Mouse (Mus musculus) CH12.LX (cell line): Measurements from ENCODE around the gene Hes1. TPM values are rescaled to one million over a fixed set of nuclear protein-coding genes. Genes with fewer than 3 reads are reported as not detected.

ENCODE experiments used
- DNase-seq: peaks from one replicate; pipeline ENCODE4 v3.0.0-alpha.2; 2013; ENCODE audit errors: extremely low read depth
- H3K27ac ChIP-seq: 2 replicates; pipeline ENCODE4 v1.5.1; 2012; ENCODE audit warnings: low read depth, mild to moderate bottlenecking, control low read depth, moderate library complexity; ENCODE audit not compliant: insufficient read depth
- H3K27me3 ChIP-seq: replicated peaks from 2 replicates; pipeline ENCODE3; 2012; ENCODE audit warnings: inconsistent platforms
- H3K36me3 ChIP-seq, 2 experiments: replicated peaks in 1 of 2; 2 replicates each; pipeline versions ENCODE3 to v1.6.1; 2012; ENCODE audit warnings: inconsistent platforms in 1 of 2, low read length in 1 of 2, mild to moderate bottlenecking in 1 of 2, mixed read lengths in 1 of 2, moderate library complexity in 1 of 2; ENCODE audit not compliant: control insufficient read depth in 1 of 2, insufficient read depth in 1 of 2
- H3K4me1 ChIP-seq, 2 experiments: 2 replicates each; pipeline ENCODE4 v1.6.1; 2012; ENCODE audit warnings: inconsistent platforms in 1 of 2, moderate library complexity in 1 of 2; ENCODE audit not compliant: insufficient read depth in 2 of 2, control insufficient read depth in 1 of 2
- H3K4me2 ChIP-seq: 2 replicates; pipeline ENCODE4 v1.6.1; 2012; ENCODE audit warnings: low read depth, mild to moderate bottlenecking, control low read depth; ENCODE audit not compliant: poor library complexity, insufficient read depth, severe bottlenecking
- H3K4me3 ChIP-seq, 3 experiments: fragments of 150-350 bp in 1 of 3; sonication (generic) in 1 of 3; replicated peaks in 1 of 3; 2 replicates each; pipeline versions ENCODE3 to v1.5.1; 2011 to 2012; ENCODE audit warnings: low read depth in 2 of 3, low read length in 2 of 3, mild to moderate bottlenecking in 2 of 3, moderate library complexity in 2 of 3, control low read depth in 1 of 3, improper control_type of control experiment in 1 of 3, inconsistent platforms in 1 of 3, mixed read lengths in 1 of 3; ENCODE audit not compliant: poor library complexity in 1 of 3
- H3K79me2 ChIP-seq: replicated peaks from 2 replicates; pipeline ENCODE4 v1.6.1; 2012; ENCODE audit warnings: mild to moderate bottlenecking, moderate library complexity; ENCODE audit not compliant: control insufficient read depth, poor library complexity, insufficient read depth, severe bottlenecking; ENCODE audit errors: extremely low read depth
- H3K9ac ChIP-seq: 2 replicates; pipeline ENCODE4 v1.6.1; 2012; ENCODE audit warnings: low read depth, mild to moderate bottlenecking, control low read depth, moderate library complexity; ENCODE audit not compliant: insufficient read depth
- H3K9me3 ChIP-seq: replicated peaks from 2 replicates; pipeline ENCODE3; 2012; ENCODE audit warnings: low read length, inconsistent platforms, mixed read lengths
- BHLHE40 ChIP-seq: IDR thresholded peaks from 2 replicates; pipeline ENCODE4 v1.6.1; 2011; ENCODE audit warnings: mild to moderate bottlenecking, low read depth, low read length, improper control_type of control experiment
- CHD1 ChIP-seq: IDR thresholded peaks from 2 replicates; pipeline ENCODE4 v1.6.1; 2012; ENCODE audit warnings: low read depth, low read length, improper control_type of control experiment, inconsistent platforms
- CHD2 ChIP-seq: IDR thresholded peaks from 2 replicates; pipeline ENCODE4 v1.6.1; 2011; ENCODE audit warnings: low read length, improper control_type of control experiment
- CTCF ChIP-seq, 2 experiments: IDR thresholded peaks in 1 of 2; conservative IDR thresholded peaks in 1 of 2; 2 replicates each; pipeline ENCODE4 v1.5.1; 2011 to 2012; ENCODE audit warnings: low read depth in 2 of 2, low read length in 2 of 2, improper control_type of control experiment in 1 of 2, inconsistent platforms in 1 of 2, mild to moderate bottlenecking in 1 of 2, moderate library complexity in 1 of 2
- E2F4 ChIP-seq: IDR thresholded peaks from 2 replicates; pipeline ENCODE4 v1.6.1; 2011; ENCODE audit warnings: low read depth, low read length, improper control_type of control experiment; ENCODE audit not compliant: insufficient replicate concordance
- ELF1 ChIP-seq: IDR thresholded peaks from 2 replicates; pipeline ENCODE4 v1.6.1; 2014; ENCODE audit warnings: low read depth, mild to moderate bottlenecking, inconsistent platforms, low read length, improper control_type of control experiment
- EP300 ChIP-seq: IDR thresholded peaks from 2 replicates; pipeline ENCODE4 v1.6.1; 2011; ENCODE audit warnings: low read length, improper control_type of control experiment
- ETS1 ChIP-seq: conservative IDR thresholded peaks from 2 replicates; pipeline ENCODE4 v1.6.1; 2012; ENCODE audit warnings: low read depth, mild to moderate bottlenecking, inconsistent platforms, low read length, improper control_type of control experiment, moderate library complexity
- GABPA ChIP-seq: IDR thresholded peaks from 2 replicates; pipeline ENCODE4 v1.6.1; 2012; ENCODE audit warnings: low read depth, low read length, improper control_type of control experiment, inconsistent platforms; ENCODE audit not compliant: insufficient replicate concordance
- HCFC1 ChIP-seq: IDR thresholded peaks from 2 replicates; pipeline ENCODE4 v1.6.1; 2012; ENCODE audit warnings: low read depth, mild to moderate bottlenecking, inconsistent platforms, low read length, improper control_type of control experiment
- IRF4 ChIP-seq: IDR thresholded peaks from 2 replicates; pipeline ENCODE4 v1.6.1; 2014; ENCODE audit warnings: low read depth, mild to moderate bottlenecking, inconsistent platforms, low read length, improper control_type of control experiment
- JUN ChIP-seq: IDR thresholded peaks from 2 replicates; pipeline ENCODE4 v1.6.1; 2011; ENCODE audit warnings: low read depth, mild to moderate bottlenecking, low read length, improper control_type of control experiment, moderate library complexity; ENCODE audit not compliant: insufficient read depth
- JUND ChIP-seq: conservative IDR thresholded peaks from 2 replicates; pipeline ENCODE4 v1.6.1; 2011; ENCODE audit warnings: low read depth, low read length, improper control_type of control experiment
- KAT2A ChIP-seq: IDR thresholded peaks from 2 replicates; pipeline ENCODE4 v1.6.1; 2012; ENCODE audit warnings: low read length, improper control_type of control experiment, inconsistent platforms; ENCODE audit not compliant: insufficient replicate concordance
- MAFK ChIP-seq: IDR thresholded peaks from 2 replicates; pipeline ENCODE4 v1.6.1; 2011; ENCODE audit warnings: low read length, improper control_type of control experiment; ENCODE audit not compliant: insufficient replicate concordance
- MAX ChIP-seq: IDR thresholded peaks from 2 replicates; pipeline ENCODE4 v1.6.1; 2011; ENCODE audit warnings: low read length, improper control_type of control experiment
- MAZ ChIP-seq: IDR thresholded peaks from 2 replicates; pipeline ENCODE4 v1.6.1; 2012; ENCODE audit warnings: low read depth, mild to moderate bottlenecking, inconsistent platforms, low read length, improper control_type of control experiment, moderate library complexity
- MEF2A ChIP-seq: IDR thresholded peaks from 2 replicates; pipeline ENCODE4 v1.6.1; 2014; ENCODE audit warnings: low read depth, mild to moderate bottlenecking, inconsistent platforms, low read length, improper control_type of control experiment, borderline replicate concordance
- MXI1 ChIP-seq: IDR thresholded peaks from 2 replicates; pipeline ENCODE4 v1.6.1; 2011; ENCODE audit warnings: mild to moderate bottlenecking, low read depth, low read length, improper control_type of control experiment
- MYC ChIP-seq: IDR thresholded peaks from 2 replicates; pipeline ENCODE4 v1.6.1; 2011; ENCODE audit warnings: low read depth, mild to moderate bottlenecking, improper control_type of control experiment, low read length
- NELFE ChIP-seq: IDR thresholded peaks from 2 replicates; pipeline ENCODE4 v1.6.1; 2011; ENCODE audit warnings: low read depth, low read length, improper control_type of control experiment
- NRF1 ChIP-seq: IDR thresholded peaks from 2 replicates; pipeline ENCODE4 v1.6.1; 2014; ENCODE audit warnings: low read depth, mild to moderate bottlenecking, inconsistent platforms, low read length, improper control_type of control experiment, moderate library complexity
- PAX5 ChIP-seq: IDR thresholded peaks from 2 replicates; pipeline ENCODE4 v1.6.1; 2012; ENCODE audit warnings: low read length, inconsistent platforms, mixed read lengths
- POLR2A ChIP-seq: IDR thresholded peaks from 2 replicates; pipeline ENCODE4 v1.6.1; 2011; ENCODE audit warnings: low read depth, mild to moderate bottlenecking, improper control_type of control experiment, low read length
- POLR2AphosphoS2 ChIP-seq: IDR thresholded peaks from 2 replicates; pipeline ENCODE4 v1.6.1; 2011; ENCODE audit warnings: low read depth, low read length, improper control_type of control experiment
- RAD21 ChIP-seq: IDR thresholded peaks from 2 replicates; pipeline ENCODE4 v1.6.1; 2011; ENCODE audit warnings: low read depth, mild to moderate bottlenecking, low read length, improper control_type of control experiment, moderate library complexity
- RCOR1 ChIP-seq: conservative IDR thresholded peaks from 2 replicates; pipeline ENCODE4 v1.6.1; 2012; ENCODE audit warnings: low read depth, mild to moderate bottlenecking, inconsistent platforms, low read length, improper control_type of control experiment
- SIN3A ChIP-seq: IDR thresholded peaks from 2 replicates; pipeline ENCODE4 v1.6.1; 2012; ENCODE audit warnings: low read length, improper control_type of control experiment, inconsistent platforms
- SMC3 ChIP-seq: IDR thresholded peaks from 2 replicates; pipeline ENCODE4 v1.6.1; 2011; ENCODE audit warnings: low read depth, low read length, improper control_type of control experiment
- TBP ChIP-seq: conservative IDR thresholded peaks from 2 replicates; pipeline ENCODE4 v1.6.1; 2011; ENCODE audit warnings: low read depth, low read length, improper control_type of control experiment
- TCF12 ChIP-seq: IDR thresholded peaks from 2 replicates; pipeline ENCODE4 v1.6.1; 2014; ENCODE audit warnings: low read depth, mild to moderate bottlenecking, inconsistent platforms, low read length, improper control_type of control experiment
- UBTF ChIP-seq: IDR thresholded peaks from 2 replicates; pipeline ENCODE4 v1.6.1; 2012; ENCODE audit warnings: low read depth, mild to moderate bottlenecking, inconsistent platforms, low read length, improper control_type of control experiment, moderate library complexity
- USF1 ChIP-seq: IDR thresholded peaks from 2 replicates; pipeline ENCODE4 v1.6.1; 2014; ENCODE audit warnings: low read depth, mild to moderate bottlenecking, inconsistent platforms, low read length, improper control_type of control experiment
- USF2 ChIP-seq: conservative IDR thresholded peaks from 2 replicates; pipeline ENCODE4 v1.6.1; 2011; ENCODE audit warnings: low read depth, low read length, improper control_type of control experiment
- ZC3H11A ChIP-seq: IDR thresholded peaks from 2 replicates; pipeline ENCODE4 v1.6.1; 2012; ENCODE audit warnings: low read depth, mild to moderate bottlenecking, inconsistent platforms, low read length, improper control_type of control experiment
- ZKSCAN1 ChIP-seq: IDR thresholded peaks from 2 replicates; pipeline ENCODE4 v1.6.1; 2012; ENCODE audit warnings: low read depth, inconsistent platforms, low read length, improper control_type of control experiment, borderline replicate concordance
- ZMIZ1 ChIP-seq: IDR thresholded peaks from 2 replicates; pipeline ENCODE4 v1.6.1; 2012; ENCODE audit warnings: low read depth, mild to moderate bottlenecking, inconsistent platforms, low read length, improper control_type of control experiment
- ZNF384 ChIP-seq: IDR thresholded peaks from 2 replicates; pipeline ENCODE4 v1.6.1; 2012; ENCODE audit warnings: low read depth, low read length, improper control_type of control experiment, inconsistent platforms
- dilution Hi-C: fragments of 300-500 bp; cut with MboI; formaldehyde crosslinking; loops from 2 replicates; pipeline ENCODE4 v1.14.3; 2020; ENCODE audit warnings: low sequenced_read_pairs; ENCODE audit not compliant: extremely low pct_unique_long_range_greater_than_20kb, extremely low pct_ligation_motif_present
- in situ Hi-C: fragments of 300-500 bp; cut with MboI; formaldehyde crosslinking; loops from 3 replicates; pipeline ENCODE4 v1.14.3; 2019; ENCODE audit warnings: low sequenced_read_pairs, low pct_ligation_motif_present, low pct_unique_long_range_greater_than_20kb, mixed read lengths
- polyA plus RNA-seq: library from polyadenylated mRNA; unstranded; fragments of >175 nt; gene quantifications from 2 replicates; pipeline ENCODE4 v1.2.1, GENCODE M21; 2012; ENCODE audit warnings: low read depth; ENCODE audit not compliant: insufficient read length
- total RNA-seq, 2 experiments: library from RNA; depleted of rRNA; stranded (reverse); fragments of 300-350 nt in 1 of 2; fragments of >200 nt in 1 of 2; gene quantifications; 2 replicates each; pipeline ENCODE4 v1.2.3; 2012 to 2014

Gene Hes1
- total RNA-seq (2012; rRNA removed): 3.4 and 3.6 TPM in 2 replicates
- total RNA-seq (2014; rRNA removed): 1.4 and 2.4 TPM in 2 replicates
- 0.53 and 1.6 TPM in 2 replicates for polyA plus RNA-seq

- H3K4me2 ChIP-seq: peak within 1 kb of the TSS; percentile 96
- DNase-seq: peak; percentile 80
- H3K36me3 ChIP-seq: no peaks in the 10 kb centered on the region
- peak within 1 kb of the TSS; percentile 27 to 68 (median 55) for H3K4me3 ChIP-seq
- H3K27me3 ChIP-seq: peaks cover 83% of the 10 kb centered on the region
- H3K27ac ChIP-seq: peak within 1 kb of the TSS; percentile 37; the same call in 1 of the 2 replicates
- in situ Hi-C loops: loop anchor here (10.0 kb wide), 2 partner anchors 79 to 209 kb away; no protein-coding TSS in a partner anchor
- TF ChIP-seq RAD21: no peak; the same call in 1 of the 2 replicates
- TF ChIP-seq USF2: no peak
- peak; percentile 73 for TF ChIP-seq RCOR1
- TF ChIP-seq NELFE: no peak
- TF ChIP-seq IRF4: peak; percentile 50; the same call in 1 of the 2 replicates
- TF ChIP-seq UBTF: peak; percentile 89
- no peak for TF ChIP-seq GABPA
- no peak; the same call in 1 of the 2 replicates for TF ChIP-seq SMC3
- 0 out of 2 replicates have a peak, but pooled peaks have one; percentile 38 for TF ChIP-seq ZMIZ1
- TF ChIP-seq BHLHE40: peak; percentile 99
- peak; percentile 63; the same call in 1 of the 2 replicates for TF ChIP-seq TCF12
- peak; percentile 40 for TF ChIP-seq HCFC1
- peak; percentile 76 for TF ChIP-seq CHD2
- peak; percentile 49; the same call in 1 of the 2 replicates for TF ChIP-seq NRF1
- no peak for TF ChIP-seq JUN
- TF ChIP-seq PAX5: no peak
- TF ChIP-seq MAFK: no peak
- TF ChIP-seq MXI1: peak; percentile 96
- peak; percentile 55; the same call in 1 of the 2 replicates for TF ChIP-seq MYC
- TF ChIP-seq ELF1: peak; percentile 33; the same call in 1 of the 2 replicates
- TF ChIP-seq JUND: no peak
- no peak for TF ChIP-seq ZKSCAN1
- TF ChIP-seq POLR2AphosphoS2: no peak
- no peak for TF ChIP-seq ZC3H11A
- no peak for TF ChIP-seq E2F4
- TF ChIP-seq USF1: no peak; the same call in 1 of the 2 replicates
- TF ChIP-seq EP300: 0 out of 2 replicates have a peak, but pooled peaks have one; percentile 9
- no peak for TF ChIP-seq MEF2A
- TF ChIP-seq MAZ: peak; percentile 45; the same call in 1 of the 2 replicates
- TF ChIP-seq KAT2A: no peak
- TF ChIP-seq MAX: peak; percentile 89
- no peak for TF ChIP-seq CTCF (conservative IDR thresholded peaks at IDR 0.05 in 1 of 2, IDR thresholded peaks at IDR 0.05 in 1 of 2; ENCODE audit: low read depth in 2 of 2, low read length in 2 of 2)
- no peak for TF ChIP-seq CHD1
- no peak for TF ChIP-seq TBP
- peak; percentile 94 for TF ChIP-seq SIN3A
- TF ChIP-seq POLR2A: peak; percentile 60
- no peak for TF ChIP-seq ZNF384
- peak; percentile 57 for TF ChIP-seq ETS1
- TF ChIP-seq, all 38 proteins: peak for 18
- Histone ChIP-seq H3K9ac (peak within 1 kb of the TSS; percentile 87), H3K4me1 (peaks cover 3 to 54% of the 10 kb centered on the region in 2 experiments; a peak in 3 of 4 replicates), H3K9me3 (no peaks in the 10 kb centered on the region), H3K79me2 (no peaks in the 10 kb centered on the region)
- dilution Hi-C loops: no loop called here
These were observed at the start of gene Hes1 for GRCm38 (mm10) chr16:30063984-30064453. Hes1 (plus strand) TSS chr16:30064384.
